Mouse (Mus musculus): ENCODE results near the gene Aifm2.

Gene Aifm2

DNA sequence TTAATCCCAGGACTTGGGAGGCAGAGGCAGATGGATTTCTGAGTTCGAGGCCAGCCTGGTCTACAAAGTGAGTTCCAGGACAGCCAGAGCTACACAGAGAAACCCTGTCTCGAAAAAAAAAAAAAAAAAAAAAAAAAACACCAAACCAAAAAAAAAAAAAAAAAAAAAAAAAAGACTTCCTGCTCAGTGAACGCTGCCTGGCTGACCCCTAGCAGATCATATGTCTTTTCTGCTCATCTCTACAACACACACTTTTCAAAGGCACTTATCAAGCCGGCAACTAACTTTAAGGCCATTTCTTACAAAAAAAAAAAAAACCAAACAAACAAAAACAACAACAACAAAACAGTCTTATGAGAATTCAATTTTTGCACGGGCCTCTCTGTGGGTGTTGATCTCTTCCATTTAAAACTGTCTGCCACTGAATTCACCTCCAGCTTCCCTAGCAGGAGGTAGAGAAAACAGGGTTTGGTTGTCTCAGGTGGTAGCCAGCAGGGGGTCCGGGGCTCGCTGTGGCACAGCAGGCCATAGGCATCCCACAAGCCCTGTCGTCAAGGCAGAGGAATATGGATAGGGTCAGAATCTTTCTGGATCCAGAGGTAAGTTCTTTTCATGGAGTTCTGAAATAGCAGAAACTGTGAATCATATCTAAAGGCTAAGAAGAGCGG lies 66.5 kb downstream of the Aifm2 start:
- DNase-seq = peak; percentile 31

- DNase-seq = peak; percentile 75
Observed at GRCm38 (mm10) chr10:61782799-61783611, 67.9 kb downstream of the Aifm2 start.

DNA sequence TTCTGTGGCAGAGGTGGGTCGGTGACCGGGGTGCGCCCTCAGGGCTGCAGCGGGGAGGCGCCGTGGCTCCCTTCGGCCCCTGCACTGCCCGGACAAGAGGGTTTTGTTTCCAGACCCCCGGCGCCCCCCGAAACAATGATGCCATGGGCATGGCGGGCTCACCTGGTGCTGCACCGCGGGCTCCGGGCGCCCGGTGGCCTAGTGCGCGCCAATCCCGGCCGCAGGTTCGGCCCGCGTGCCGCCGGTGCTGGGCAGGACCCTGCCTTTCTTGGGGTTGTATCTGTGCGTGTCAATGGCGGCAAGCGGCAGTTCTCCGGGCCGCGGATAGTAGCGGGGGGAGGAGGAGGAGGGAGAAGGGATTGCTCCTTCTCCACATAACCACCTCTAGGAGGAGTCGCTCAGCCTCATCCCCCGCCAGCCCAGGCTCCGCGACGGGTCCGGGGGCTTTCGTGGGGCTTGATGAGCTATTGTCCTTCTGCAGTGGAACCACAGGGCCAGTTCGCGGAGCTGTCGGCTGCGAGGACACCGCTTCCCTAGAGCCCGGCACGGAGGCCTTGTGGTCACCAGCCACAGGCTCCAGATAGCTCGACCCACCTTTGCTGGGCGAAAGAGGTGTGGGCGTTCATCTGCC lies 68.7 kb downstream of the Aifm2 start, which contains the start of gene H2afy2:
H2afy2 (minus strand) TSS at position 527 of the 631 bp plus-strand sequence.
- peak; percentile 85 for DNase-seq

DNA sequence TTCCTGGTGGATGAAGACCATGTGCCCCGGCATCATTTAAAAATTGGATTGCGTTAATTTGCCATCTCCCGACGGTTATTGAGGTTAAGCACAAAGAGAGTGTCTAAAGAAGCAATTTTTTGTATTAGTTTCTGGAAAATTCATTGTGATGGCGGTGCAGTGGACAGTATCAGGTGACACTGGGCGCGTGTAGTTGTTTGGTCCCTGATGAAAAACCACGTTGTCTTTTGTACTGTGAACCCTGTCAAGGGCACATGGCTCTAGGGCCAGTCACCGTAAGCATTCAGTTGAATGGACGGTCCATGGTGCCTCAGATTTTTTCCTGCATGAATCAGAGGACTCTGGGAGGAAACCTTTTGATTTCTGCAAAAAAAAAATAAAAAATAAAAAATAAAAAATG lies 69.4 kb downstream of the Aifm2 start:
- DNase-seq = no peak

- DNase-seq = no peak
Observed at GRCm38 (mm10) chr10:61787541-61788313, 72.7 kb downstream of the Aifm2 start.

- no peak for DNase-seq
Observed at GRCm38 (mm10) chr10:61788499-61788898, 73.4 kb downstream of the Aifm2 start.

Data from cerebellum, adult 9-10 months (tissue).